Mouse (Mus musculus): Measurements from ENCODE around the gene Gm45623. TPM values are rescaled to one million over a fixed set of nuclear protein-coding genes. Genes with fewer than 3 reads are reported as not detected.

Gm45623 gene
- polyA plus RNA-seq (2017; shearing (Covaris generic)): not detected

GRCm38 (mm10) chr13:56753192-56753951 lies at the start of gene Gm45623:
Gm45623 (minus strand) TSS chr13:56753827.

GRCm38 (mm10) chr13:56702469-56703221 lies 51.0 kb downstream of the Gm45623 start, which contains the start of gene Smad5:
Smad5 (plus strand) TSS chr13:56703010.

Other genes starting within 250 kb of the Gm45623 start
- gene Fbxl21, start 231.4 kb downstream of the Gm45623 start, polyA plus RNA-seq (2017; shearing (Covaris generic)): 2.4 TPM
- not detected for gene Lect2, start 205.3 kb downstream of the Gm45623 start, polyA plus RNA-seq (2017; shearing (Covaris generic))
- not detected for gene Tgfbi, start 144.3 kb downstream of the Gm45623 start, polyA plus RNA-seq (2017; shearing (Covaris generic))
- 47.1 TPM for gene Smad5, start 50.8 kb downstream of the Gm45623 start, polyA plus RNA-seq (2017; shearing (Covaris generic))
- gene Trpc7, start 142.2 kb upstream of the Gm45623 start, polyA plus RNA-seq (2017; shearing (Covaris generic)): not detected